Mouse (Mus musculus) cerebellum, adult 18-20 months (tissue): ENCODE measurements around the gene F830045P16Rik.

Experiments used
- DNase-seq, 2 experiments: peaks; one replicate each; pipeline ENCODE4 v3.0.0; 2021

Gene F830045P16Rik

DNA sequence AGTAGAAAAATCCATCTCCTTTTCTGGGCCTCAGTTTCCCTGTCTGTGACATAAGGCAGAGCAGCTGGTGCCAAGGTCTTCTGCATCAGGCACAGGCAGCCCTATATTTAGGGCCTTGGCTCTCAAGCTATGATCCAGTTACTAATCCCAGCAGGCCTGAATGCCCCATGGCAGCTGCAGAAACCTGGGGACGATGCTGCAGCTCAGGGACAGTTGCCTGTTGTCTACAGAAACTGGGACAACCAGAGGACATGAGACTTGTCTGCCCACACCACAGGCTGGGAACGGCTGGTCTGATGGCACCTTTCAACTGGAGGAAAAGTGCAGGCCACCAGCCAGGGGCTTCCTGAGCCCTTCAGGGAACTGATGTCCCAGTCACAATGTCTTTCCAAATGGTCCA lies at the start of gene F830045P16Rik:
TSS of gene F830045P16Rik (minus strand) at position 226 of the 400 bp plus-strand sequence.
- peak in 1 of 2 experiments; percentile 12 for DNase-seq

DNA sequence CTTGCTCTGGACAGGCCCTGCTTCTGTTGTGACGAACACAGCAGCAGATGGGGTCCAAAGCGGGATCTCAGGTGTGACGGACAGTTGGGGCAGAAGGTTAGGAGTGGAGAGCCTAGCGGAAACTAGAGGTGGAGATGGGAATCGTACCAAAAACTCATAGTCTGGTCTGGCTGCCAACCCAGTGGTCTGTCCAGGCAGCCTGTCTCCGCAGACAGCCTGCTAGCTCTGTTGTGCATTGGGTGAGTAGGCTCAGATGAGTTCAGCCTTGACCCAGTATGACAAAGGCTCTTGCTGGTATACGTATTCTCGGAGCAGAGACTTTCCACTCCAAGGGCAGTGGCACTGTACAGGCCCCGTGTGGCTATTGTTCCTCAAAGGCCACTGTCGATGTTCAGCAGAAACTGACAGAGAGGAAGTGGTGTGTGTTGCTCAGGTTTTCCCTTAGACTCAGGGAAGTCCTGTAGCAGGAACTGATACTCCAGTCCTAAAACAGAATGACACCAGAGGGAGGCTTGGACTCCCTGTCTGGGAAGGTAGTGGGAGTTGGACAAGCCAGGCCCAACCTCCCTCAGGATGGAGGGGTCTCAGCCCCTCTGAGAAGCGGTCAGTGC lies 49.6 kb upstream of the F830045P16Rik start:
- DNase-seq = peak; percentile 38 to 44

DNA sequence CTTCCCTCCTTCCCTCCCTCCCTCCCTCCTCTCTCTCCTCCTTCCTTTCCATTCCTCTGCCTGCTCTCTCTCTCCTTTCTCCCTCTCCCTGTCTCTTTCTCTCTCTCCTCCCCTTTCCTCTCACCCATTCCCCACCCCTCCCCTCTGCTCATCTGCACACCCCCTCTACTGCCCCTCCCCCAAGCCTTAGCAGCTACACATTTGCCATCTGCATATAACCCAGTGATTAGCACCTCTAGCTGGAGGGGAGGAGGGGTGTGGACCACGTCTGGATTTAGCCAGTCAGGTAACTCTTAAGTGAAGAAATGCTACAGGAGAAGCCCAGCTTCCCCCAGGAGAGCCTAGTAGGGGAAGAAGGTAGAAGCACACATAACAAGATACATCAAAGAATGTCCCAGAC lies 48.5 kb upstream of the F830045P16Rik start:
- no peak for DNase-seq

DNA sequence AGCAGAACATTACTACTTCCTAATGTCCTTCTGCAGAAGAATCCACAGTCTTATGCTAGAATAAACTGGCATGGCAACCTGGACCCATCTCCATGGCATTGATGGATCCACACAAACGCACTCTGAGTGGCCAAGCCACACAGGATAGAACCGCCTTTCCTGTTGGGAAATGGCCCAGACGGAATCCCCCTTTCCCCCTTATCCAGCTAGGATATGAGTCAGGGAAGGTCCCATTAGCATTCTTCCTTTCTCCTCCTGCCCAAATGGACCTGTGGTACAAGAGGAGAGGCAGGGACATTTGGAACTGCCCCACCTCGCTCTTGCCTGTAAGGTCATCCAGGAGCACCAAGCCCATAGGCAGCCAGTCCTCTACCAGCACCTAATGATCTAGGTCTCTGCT lies 45.9 kb upstream of the F830045P16Rik start:
- no peak for DNase-seq

DNA sequence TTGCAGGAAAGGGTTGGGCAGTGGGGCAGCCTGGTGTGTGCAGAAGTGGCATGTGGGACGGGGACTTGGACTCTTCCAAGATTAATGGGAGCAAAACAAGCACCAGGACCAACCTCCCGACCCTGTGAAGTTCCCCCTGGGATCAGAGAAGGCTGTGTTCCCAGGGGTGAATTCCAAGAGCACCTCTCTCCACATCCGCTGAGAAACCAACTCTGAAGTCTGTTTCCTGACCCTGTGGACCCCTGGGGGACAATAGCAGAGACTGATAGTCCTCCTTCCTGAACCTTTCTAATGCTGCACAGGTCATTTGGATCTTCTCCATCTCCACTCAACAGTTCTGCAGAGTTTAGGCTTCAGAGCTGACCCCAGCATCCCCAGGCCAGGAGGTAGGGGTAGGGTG lies 45.4 kb upstream of the F830045P16Rik start:
- no peak for DNase-seq

DNA sequence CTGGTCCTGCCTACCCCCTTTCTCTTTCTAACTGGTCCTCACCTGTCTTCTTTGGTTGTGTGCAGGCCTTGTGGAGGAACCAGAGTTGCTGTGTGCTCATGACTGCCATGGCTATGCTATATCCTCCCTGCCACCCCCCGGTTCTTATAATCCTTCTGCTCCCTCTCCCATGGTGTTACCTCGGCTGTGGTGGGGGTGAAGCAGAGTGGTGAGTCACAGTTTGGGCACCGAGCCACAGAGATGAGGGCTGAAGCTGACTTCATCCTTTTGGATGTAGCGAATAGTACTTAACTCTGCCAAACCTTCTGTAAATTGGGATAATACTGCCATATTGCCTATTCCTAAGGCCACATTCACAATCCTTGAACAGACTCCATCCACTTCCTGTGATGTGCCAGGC lies 44.3 kb upstream of the F830045P16Rik start:
- peak; percentile 71 to 72 for DNase-seq

DNA sequence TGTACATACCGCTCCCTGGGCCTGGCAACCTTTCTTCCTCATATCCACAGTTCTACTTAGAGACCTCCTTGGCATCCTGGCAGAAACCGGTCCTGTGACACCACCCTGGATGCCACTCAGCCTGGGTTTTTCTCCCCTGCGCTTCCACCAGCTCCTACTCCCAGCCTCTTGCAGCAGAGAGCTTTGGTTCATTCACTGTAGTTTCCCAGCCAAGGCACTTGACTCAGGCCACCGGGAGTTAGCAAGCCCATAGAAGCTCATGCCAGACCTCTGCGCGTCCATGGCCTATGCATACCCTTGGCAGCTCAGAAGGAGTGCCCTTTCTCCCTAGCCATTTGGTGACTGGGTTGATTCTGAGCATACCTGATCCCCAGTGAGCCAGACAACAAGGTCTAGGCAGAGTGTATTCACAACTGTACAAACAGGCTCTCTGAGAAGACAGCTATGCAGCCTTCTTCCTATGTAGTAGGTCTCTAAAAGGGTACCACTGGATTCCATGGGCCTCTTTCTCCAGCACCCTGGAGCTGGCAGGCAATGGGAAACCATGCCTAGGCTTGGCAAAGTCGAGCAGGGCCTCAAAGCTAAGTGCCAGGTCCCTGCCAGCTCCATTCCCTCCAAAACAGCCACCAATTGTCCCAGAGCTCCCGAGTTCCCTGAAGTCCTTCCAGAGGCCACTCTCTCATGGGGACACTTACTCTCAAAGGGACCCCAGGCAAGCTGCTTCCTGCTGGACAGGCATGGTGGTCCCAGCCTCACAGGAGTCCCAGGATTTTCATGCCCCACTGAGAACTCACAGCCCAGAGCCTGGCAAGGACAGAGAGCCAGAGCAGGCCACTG lies 40.4 kb upstream of the F830045P16Rik start:
- peak; percentile 36 to 43 for DNase-seq

DNA sequence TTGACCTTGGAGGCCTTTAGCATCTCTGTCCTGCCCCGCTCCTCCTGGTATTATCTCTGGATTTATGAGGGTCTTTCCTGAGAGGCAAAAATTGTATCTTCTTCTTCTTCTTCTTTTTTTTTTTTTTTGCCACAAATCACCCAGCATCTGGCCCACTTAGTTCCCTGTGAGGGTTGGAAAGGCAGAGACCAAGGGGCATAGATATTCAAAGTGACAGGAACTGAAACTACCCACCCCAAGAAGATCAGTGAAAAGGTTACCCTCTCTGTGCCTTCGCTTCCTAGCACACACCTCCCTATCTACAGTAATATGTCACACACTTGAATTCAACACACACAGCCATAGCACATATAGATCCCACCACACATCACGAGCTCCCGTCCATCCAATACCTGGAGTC lies 38.7 kb upstream of the F830045P16Rik start:
- DNase-seq = no peak

DNA sequence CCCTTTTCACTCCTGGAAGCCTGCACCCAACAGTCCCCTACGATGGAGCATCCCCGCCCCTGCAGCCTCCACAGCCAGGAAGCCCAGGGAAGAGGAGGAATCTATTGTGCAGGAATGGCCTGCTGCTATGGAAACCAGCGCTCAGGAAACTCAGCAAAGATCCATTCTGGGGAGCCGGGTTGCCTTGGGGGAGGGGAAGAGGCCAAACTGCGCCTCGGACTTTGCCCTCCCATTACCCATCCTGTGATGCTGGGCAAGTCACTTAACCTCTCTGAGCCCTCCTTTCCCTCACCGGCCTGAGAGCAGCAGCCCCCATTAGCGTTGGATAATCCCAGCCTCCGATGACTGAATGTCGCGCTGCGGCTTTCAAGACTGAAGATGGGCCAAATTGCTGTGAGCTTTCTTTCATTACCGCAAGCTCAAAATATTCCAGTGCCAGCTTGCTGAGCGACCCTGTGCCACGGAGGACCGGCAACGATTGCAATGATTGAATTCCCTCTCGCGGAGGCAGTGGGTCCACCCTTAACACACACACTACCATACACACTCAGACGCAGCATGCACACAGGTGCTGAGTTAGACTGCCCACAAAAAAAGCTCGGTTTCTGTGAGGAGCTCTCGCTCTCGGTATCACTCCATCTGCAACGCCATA lies 38.1 kb upstream of the F830045P16Rik start:
- peak; percentile 42 to 48 for DNase-seq

DNA sequence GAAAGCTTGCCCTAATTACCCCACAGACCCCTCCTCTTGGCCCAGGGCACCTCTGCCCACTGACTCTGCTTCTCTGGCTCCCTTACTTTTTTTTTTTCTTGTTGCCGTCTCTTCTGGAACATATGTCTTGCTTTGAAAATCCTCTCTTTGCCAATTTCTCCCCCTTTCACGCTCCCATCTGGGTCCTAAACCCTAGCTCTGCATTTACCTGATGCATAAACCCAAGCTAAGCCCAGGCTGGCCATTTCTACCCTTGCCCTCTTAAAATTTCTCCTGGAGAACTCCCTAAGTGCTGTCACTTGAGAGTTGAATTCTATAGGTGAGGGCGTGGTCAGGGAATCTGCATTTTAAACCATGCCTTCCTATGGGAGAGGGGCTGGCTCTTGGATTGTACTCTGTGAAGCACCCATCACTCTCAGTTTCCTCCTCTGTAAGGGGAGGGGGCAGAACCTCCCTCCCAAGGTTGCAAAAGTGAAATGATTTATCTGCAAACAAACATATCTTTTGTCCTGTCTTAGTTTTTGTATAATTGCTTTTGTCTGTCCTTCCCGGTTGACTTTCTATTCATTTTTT lies 37.4 kb upstream of the F830045P16Rik start:
- DNase-seq = no peak

DNA sequence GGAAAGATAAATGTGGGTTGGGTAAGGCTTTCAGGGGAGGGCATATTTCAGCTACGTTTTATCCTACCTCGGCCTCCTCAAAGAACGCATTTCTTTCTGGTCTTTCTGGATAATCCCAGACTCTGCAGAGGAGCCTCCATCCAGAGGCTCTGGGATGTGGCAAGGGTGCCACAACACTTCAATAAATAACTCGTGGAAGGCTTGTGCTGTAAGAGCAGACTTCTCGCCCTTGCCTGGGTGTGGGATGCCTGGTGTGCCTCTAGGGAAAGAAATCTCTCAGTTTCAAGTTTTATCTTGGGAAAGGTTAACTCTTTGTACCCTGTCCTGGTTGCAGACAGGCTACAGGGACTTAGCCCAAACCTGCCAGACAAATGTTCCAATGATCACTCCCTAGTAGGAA lies 33.2 kb upstream of the F830045P16Rik start:
- no peak for DNase-seq

DNA sequence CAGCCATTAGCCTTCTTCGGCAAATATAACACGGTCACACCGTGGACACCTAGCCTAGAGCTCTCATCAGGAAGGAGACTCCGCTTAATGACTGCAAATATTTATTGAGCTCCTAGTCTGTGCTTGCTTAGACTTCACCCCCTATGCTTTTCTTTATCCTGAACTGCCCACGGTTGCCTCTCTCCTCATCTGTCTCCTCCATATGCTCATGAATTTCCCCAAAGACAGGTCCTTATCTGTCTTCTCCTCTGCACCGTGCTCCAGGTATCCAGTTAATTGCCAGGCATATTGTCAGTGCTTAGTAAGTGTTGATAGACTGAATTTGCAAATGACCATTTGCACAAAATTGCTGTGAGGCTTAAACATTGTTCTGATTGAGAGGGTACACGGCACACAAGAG lies 32.7 kb upstream of the F830045P16Rik start:
- DNase-seq = no peak

DNA sequence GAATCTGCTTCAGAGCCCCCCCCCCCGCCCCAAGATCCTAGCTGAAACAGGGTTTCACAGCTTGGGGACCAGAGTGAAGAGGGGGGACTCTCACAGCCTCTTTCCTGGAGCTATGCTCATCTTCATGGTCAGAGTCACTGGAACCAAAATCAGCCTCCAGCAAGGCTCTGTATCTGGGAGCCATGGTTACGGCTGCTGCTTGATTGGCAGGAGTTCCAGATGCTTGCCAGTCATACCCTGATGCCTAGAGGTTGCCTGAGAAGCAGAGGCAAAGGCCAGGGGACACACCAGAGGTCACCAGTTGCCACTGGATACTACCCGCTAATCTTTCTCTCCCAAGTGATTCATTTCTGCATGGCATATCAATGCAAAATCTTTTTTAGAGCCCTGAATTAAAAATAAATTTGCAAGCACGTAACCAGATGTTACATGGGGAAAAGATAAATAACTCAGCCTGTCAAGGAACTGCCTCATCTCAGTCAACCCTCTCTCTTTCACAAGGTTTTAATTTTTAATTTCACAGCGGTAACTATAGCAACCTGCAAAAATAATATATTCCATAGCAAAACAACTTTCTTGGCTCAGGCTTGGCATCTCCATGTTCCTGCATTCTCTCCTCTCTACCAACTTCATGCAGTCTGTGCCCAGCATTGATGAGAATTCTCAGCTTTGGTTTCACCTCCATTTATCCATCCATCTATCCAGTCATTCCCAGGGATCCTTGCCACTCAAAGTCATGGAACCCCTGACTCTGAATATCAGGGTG lies 27.7 kb upstream of the F830045P16Rik start:
- no peak for DNase-seq

DNA sequence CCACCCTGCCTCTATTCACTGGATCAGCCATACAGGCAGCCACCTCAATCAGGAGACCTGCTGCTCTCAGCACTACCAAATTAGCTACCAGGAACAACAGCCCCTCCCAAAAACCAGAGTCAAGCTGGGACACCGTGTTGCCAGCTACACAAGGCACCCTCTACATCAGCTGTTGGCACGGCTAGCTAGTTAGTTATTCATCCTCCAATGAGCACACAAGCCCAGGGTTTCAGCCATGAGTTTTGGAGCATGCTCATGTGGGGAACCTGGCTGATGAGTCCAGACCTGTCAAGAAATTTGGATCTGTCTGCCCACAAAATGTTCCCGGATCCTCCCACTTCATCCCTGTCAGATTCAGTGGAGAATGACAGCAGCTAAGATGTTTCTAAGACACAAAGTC lies 25.4 kb upstream of the F830045P16Rik start:
- DNase-seq = no peak

DNA sequence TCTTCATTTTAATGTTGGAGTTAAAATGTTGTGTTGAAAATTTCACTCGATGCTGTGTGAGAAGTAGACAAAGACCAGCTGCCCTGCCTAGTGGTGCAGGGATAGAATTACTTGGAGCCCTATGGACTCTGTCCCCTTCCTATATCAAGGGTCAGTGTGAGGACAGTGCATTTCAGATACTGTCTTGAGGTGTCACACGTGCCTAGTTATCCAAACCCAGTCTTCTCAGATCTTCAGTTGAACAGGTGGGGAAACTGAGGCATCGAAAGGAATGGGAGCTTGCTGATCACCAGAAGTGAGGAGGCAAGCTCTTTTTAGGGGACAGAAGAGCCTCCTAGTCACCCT lies 22.4 kb upstream of the F830045P16Rik start:
- DNase-seq = no peak

DNA sequence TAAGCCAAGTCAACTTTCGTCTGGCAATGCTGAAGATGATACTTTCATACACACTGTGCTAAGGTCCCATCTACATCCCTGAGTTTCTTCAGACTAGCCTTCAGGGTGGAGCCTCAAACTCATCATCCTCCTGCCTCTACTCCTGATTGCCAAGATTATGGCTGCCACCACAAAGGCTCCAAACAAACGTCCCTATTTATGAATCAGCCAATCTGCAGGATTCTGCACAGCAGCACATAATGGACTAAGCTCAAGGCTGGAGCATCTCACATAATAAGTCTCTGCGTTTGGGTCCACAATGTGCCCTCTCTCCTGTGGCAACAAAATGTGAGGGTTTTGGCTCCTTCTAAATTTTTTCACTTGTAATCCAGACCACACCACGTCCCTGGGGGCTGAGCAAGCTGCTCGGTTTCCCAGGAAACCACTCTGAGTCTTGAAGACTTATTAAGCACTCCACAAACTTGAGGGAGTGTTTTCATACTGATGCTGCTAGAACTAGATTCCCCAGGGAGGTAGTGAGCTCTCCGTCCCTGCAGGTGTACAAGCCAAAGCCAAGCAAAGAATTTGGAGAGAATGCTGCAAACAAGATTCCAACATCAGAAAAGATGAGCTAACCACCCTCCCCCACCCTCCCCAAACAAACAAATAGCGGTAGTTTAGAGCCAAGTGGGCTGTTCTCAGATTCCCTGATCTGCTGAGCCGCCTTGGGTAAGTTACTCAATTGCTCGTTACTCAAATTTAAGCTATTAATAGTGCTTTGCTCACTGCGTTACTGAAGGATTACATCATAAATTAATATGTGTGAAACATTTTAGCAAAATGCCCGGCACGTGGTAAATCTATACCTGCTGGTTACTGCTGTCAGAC lies 21.8 kb upstream of the F830045P16Rik start:
- DNase-seq = no peak

DNA sequence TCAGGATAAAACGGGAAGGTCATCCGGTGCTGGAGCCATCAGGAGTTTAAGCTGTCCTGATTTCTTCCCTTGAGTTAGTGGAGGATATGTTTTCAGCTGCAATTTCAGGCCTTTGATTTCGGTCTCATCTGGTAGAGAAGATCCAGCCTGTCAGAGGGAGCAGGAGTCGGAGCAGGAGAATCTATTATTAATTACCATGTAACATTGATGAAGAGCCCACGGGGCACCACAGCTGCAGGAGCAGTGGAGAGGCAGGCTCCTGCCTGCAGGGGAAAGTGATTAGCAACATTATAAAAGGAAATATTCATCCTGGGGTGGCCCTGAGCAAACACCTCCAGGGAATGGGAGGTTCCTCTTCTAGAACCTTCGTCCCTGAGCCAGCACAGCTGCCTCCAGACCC lies 19.7 kb upstream of the F830045P16Rik start:
- DNase-seq = no peak

DNA sequence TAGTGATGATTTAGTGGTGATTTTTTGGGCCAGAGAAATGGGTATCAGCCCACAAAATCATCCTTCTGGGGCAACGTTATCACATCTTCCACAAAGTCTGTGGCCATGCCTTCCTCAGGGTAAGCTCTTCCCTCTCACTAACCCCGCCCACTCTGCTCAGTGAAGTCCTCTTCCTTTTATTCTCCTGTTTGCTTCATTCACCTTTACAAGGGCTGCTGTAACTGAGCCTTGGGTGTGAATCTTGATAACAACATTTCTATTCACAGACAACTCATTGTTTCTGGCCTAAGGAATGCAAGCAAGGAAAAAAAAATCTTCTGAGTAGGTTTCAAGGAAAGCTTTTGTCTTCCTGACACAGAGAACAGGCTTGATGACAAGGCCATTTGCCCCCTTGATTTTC lies 14.4 kb upstream of the F830045P16Rik start:
- no peak for DNase-seq

DNA sequence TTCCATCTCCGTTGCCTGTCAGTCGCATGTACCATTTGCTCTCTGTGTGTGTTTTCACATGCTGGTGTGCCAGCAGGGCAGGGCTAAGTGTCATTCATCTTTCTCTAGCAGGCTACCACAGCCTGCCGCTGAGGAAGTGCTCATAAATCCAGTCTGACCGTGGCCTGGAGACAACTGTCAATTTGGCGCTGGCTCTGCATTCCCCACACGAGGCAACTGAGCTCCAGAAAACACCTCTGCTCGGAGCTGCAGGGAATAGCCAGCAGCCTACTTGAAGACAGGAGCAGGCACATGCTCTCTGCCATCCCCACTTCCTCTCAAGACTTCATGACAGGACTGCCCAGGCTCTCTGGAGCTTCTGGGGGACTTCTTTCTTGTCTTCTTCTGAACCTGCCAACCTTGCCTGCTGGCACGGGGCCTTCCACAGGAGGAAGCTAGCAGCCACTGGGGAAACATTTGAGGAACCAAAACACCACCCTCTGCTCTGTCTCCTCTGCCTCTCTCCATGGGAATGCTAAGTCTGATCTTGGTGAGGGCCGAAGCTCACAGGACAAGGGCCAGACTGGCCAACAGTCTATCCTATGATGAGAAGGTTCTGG lies 13.2 kb upstream of the F830045P16Rik start:
- DNase-seq = peak; percentile 56 to 60

DNA sequence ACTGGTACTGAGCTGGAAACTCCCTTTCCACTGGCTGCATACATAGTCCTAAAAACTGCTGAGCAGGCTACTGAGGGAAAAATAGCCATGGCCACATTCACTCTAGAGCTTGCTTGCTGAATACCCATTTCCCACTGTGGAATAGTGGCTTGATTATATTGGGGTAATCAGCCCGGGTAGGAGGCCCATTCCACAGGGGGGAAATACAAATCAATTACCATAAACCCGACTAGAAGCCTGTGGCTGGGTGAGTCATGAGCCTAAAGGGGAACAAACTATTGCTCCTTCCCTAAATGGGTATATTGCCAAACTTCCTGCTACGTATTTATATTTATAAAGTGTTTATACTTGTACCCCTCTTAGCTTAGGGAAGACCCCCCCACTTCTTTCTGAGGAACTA lies 10.4 kb upstream of the F830045P16Rik start:
- DNase-seq = no peak

DNA sequence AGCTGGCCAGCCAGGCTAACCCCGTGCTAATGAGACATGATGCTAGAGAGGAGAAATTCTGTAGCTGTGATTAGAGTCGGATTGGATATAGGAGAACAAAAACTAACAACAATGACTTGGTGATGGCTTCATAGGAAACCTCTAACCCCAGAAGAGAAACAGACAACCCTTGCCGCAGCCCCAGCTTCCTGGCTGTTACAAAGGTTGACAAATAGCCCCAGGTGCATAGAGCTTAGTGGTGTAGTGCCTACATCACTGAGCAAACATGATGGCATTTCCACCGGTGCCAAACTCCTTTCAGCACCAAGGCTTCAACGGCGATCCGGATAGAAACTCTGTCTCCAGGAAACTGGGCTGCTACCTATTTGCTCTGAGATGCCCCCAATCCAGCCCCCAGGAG lies 9.2 kb upstream of the F830045P16Rik start:
- DNase-seq = no peak

DNA sequence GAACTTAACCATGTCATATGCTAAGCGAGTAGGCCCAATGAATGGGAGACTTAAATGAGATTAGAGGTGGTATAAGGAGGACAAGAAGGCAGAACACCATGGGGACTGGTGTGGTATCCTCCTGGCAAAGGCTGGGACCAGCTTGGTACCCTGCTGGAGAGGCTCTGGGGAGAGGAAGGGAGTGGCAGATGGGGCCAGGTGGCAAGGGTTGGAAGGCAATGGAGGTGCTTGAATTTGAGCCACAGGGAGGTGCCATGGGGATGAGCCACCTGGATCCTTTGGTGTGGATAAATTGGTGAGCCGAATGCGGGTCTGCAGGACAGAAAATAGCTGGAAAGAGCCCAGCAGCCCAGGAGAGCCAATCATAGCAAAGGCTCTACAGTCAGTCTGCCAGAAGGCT lies 8.5 kb upstream of the F830045P16Rik start:
- peak; percentile 96 to 98 for DNase-seq
